Mouse (Mus musculus): Measurements from ENCODE around the gene Ano1. TPM values are rescaled to one million over a fixed set of nuclear protein-coding genes. Genes with fewer than 3 reads are reported as not detected.
A peak's percentile ranks its signal among the peaks of the same experiment; 100 is the strongest.

Gene Ano1
- polyA plus RNA-seq, 1 experiment from 2014 or later = 47.6 TPM

DNA sequence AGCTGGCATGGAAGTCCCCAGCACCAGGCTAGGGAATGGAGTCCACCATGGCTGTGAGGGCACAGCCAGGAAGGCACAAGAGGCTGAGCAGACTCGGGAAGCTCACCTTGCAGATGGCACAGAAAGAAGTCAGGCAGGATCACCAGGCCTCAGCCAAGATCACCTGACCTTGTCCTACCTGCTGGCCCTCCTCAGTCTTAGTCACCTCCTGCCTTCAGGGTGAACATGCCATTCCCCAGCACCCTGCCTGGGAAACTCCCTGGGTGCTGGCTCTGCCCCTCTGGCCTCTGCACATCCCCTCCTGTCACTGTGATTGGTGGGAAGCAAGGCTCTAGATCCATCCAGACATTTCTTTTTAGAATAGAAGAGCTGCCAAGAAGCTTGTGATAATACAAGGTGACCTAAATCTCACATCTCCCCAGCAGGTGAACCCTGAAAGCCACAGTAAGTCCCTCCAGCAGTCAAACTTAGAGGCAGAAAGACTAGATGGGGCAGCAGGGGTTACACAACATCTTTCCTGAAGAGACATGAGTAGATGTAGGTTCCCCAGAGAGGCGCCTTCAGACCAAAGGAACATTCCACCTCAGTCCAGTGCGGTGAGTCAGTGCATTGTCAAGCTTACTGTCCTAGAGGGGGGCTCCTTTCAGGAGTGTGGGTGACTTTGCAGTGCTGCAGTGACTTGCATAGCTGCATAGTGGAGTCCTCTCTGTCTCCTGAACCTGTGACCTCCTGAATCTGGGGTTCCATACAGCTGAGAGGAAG lies 184.7 kb downstream of the Ano1 start:
- Histone ChIP-seq H3K9ac (no peak overlapping the region), H3K27me3 (replicated peaks) (no peaks in the 10 kb centered on the region), H3K4me2 (no peak overlapping the region), H3K9me3 (no peaks in the 10 kb centered on the region), H3K27ac (no peak overlapping the region), H3K36me3 (no peaks in the 10 kb centered on the region), H3K4me1 (no peaks in the 10 kb centered on the region), H3K4me3 (replicated peaks) (no peak overlapping the region)
- no peak for ATAC-seq (ENCODE audit: insufficient read depth, low FRiP score, low read depth)
- 68% methylated on average over 3 of the region's 3 CpGs for WGBS

DNA sequence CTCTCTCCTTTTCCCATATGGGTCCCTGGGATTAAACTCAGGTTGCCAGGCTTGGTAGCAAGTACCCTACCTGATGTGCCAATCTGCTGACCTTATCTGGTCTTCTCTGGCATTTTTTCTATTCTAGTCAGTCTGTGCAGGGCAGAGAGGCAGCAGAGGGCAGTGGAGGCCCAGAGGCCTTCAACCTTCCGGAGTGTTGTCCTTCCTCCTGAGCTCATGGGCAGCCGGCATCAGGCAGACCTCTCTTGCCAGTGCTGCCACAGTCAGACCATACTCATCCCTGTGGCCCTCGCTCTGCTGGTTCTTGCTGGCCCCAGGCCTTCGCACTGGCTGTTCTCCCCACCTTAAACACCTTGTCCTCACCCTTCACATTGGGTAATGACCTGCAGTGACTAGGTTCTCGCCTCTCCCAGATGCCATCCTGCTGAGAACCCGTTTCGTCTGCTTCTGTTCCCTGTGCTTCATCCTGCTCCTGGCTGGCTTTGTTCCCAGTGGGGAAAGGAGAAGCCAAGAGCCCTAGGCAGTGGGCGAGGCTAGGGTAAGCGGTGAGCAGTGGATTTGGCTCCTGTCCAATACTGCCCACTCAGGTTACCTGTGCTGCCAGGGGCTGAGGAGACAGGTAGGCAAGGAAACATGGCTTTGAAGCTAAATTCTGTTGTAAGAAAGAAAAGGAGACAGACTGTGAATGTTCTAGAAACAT lies 188.2 kb downstream of the Ano1 start:
- Histone ChIP-seq H3K4me2 (no peak overlapping the region), H3K4me1 (no peaks in the 10 kb centered on the region), H3K9me3 (no peaks in the 10 kb centered on the region), H3K27me3 (replicated peaks) (no peaks in the 10 kb centered on the region), H3K4me3 (replicated peaks) (no peak overlapping the region), H3K9ac (no peak overlapping the region), H3K27ac (no peak overlapping the region), H3K36me3 (no peaks in the 10 kb centered on the region)
- 48% methylated on average over 9 of the region's 9 CpGs for WGBS
- no peak; the same call in 1 of the 2 replicates for ATAC-seq (ENCODE audit: insufficient read depth, low FRiP score, low read depth)

DNA sequence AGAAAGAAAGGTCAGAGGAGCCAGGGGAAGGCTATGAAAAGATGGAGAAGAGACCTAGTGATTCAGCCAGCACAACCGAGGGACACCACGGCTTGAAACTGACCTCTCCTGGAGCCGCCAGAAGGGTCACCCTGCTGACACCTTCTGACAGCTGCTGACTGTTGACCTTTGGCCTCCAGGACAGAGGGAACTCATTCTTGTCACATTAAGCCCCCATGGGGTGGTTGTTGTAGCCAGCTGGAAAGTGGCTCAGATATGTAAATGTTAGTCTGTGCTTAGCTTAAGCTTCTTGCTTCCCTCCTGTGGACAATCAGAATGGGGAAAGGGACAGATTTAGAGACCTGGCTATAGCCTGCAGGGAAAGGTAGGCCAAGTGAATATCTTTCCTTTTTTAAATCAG lies 189.8 kb downstream of the Ano1 start:
- no peaks in the 10 kb centered on the region for H3K27me3 ChIP-seq (replicated peaks)
- H3K9me3 ChIP-seq = no peaks in the 10 kb centered on the region
- no peaks in the 10 kb centered on the region for H3K36me3 ChIP-seq
- no peak overlapping the region for H3K9ac ChIP-seq
- H3K27ac ChIP-seq = no peak overlapping the region
- H3K4me3 ChIP-seq (replicated peaks) = no peak overlapping the region
- no peak for ATAC-seq (ENCODE audit: insufficient read depth, low FRiP score, low read depth)
- no peaks in the 10 kb centered on the region for H3K4me1 ChIP-seq
- WGBS = 10% methylated on average over 3 of the region's 3 CpGs
- H3K4me2 ChIP-seq = no peak overlapping the region

DNA sequence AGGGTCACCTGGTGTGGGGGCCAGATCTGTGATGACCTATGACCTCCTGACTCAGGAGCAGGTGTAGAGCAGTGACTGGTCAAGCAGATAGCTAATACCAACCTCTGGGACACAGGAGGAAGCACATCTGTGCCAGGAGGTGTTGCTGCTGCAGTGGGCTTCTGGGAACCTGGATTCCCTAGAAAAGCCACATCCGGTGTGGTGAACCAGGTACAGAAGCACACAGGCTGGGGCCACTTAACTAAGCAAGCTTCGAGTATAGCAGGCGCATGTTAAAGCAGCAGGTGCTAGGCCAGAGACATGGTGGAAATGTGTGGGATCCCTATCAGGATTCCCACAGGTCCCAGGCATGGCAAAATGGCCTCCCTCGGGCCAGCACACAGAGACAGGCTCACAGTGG lies 191.2 kb downstream of the Ano1 start:
- 85% methylated on average over 4 of the region's 4 CpGs for WGBS
- no peaks in the 10 kb centered on the region for H3K4me1 ChIP-seq
- ATAC-seq (ENCODE audit: insufficient read depth, low FRiP score, low read depth) = no peak
- H3K9ac ChIP-seq = no peak overlapping the region
- no peak overlapping the region for H3K4me3 ChIP-seq (replicated peaks)
- no peaks in the 10 kb centered on the region for H3K27me3 ChIP-seq (replicated peaks)
- no peak overlapping the region for H3K27ac ChIP-seq
- no peaks in the 10 kb centered on the region for H3K36me3 ChIP-seq
- no peaks in the 10 kb centered on the region for H3K9me3 ChIP-seq
- no peak overlapping the region for H3K4me2 ChIP-seq

DNA sequence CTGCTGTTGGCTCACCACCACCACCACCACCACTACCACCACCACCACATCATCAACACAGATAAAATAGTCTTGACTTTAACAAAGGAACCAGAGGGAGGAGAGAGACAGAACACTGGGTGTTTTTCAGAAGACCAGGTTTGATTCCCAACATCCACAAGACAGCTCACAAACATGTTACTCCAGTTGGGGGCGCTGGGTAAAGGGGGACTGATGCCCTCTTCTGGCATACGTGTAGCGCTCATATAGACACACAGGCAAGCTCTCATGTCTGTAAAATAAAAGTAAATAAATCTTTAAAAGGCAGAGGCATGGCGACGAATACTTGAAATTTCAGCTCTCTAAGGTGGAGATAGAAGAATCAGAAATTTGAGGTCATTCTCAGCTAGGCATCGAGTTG lies 193.2 kb downstream of the Ano1 start:
- H3K4me3 ChIP-seq (replicated peaks) = no peak overlapping the region
- no peak overlapping the region for H3K27ac ChIP-seq
- 51% methylated on average over 6 of the region's 6 CpGs for WGBS
- H3K9me3 ChIP-seq = no peaks in the 10 kb centered on the region
- no peak overlapping the region for H3K4me2 ChIP-seq
- H3K9ac ChIP-seq = no peak overlapping the region
- no peaks in the 10 kb centered on the region; the same call in 1 of the 2 replicates for H3K27me3 ChIP-seq (replicated peaks)
- H3K36me3 ChIP-seq = no peaks in the 10 kb centered on the region
- no peaks in the 10 kb centered on the region for H3K4me1 ChIP-seq
- ATAC-seq (ENCODE audit: insufficient read depth, low FRiP score, low read depth) = no peak

DNA sequence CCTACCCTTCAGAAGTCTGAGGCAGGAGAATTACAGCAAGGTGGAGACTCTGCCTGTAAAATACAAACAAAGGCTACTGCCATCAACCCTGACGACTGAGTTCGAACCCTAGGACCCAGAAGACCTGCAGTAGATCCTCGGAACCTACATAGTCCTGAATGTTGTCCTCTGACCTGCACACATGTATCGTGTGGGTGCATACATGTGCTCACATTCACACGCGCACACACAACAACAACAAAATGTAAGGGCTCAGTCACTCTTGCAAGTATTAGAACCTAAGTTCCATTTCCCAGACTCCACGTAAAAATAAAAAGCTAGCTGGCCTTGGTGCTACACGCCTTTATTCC lies 197.7 kb downstream of the Ano1 start:
- no peaks in the 10 kb centered on the region; the same call in 1 of the 2 replicates for H3K27me3 ChIP-seq (replicated peaks)
- peak overlapping the region; percentile 49; the same call in 1 of the 2 replicates for H3K27ac ChIP-seq
- peaks cover 15% of the 10 kb centered on the region; the same call in 1 of the 2 replicates for H3K36me3 ChIP-seq
- H3K9ac ChIP-seq = peak overlapping the region; percentile 43; the same call in 1 of the 2 replicates
- ATAC-seq (ENCODE audit: insufficient read depth, low FRiP score, low read depth) = no peak
- peak overlapping the region; percentile 93 for H3K4me3 ChIP-seq (replicated peaks)
- H3K4me1 ChIP-seq = peaks cover 11% of the 10 kb centered on the region
- H3K9me3 ChIP-seq = no peaks in the 10 kb centered on the region
- peak overlapping the region; percentile 83 for H3K4me2 ChIP-seq
- WGBS = 27% methylated on average over 8 of the region's 8 CpGs

DNA sequence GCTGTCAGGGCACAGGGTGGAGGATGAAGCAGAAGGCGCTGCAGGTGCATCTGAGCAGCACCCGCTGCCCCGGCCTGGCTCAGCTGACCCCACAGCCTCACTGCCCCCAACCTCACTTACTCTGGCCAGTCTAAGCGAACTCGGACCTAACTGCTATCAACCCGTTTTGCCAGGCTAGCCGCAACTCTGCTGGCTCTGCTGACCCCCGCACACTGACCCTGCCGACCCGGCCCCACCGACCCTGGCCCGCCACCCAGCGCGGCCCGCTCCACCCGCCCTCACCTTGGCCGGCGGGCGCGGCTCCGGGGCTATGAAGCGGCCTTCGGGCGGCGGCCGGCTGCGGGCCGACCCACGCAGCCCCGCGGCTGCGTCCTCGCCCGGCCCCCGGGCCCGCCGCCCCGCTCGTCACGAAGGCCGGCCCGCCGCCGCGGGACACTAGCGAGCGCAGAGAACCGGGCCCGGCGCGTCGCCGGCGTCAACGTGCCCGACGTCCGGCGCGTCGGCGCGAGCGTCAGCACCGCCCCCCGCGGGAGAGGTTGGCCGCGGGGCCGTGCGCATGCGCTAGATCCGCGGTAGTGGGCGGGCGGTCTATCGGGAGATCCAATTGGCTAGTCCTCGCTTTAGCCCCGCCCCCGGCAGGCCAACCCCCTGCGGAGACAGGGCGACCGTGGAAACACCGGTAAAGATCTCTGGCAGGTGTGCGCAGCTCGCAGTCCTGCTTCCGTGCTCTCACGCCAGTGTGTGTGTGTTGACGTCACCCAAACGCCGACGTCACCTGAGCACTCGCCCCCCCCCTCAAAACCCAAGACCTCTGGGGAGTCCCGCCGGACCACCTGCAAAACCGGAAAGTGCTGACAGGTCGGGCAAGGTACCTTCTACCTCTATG lies 198.3 kb downstream of the Ano1 start, which contains the start of gene Ppfia1:
Gene Ppfia1 (minus strand): TSS at position 493 of the 886 bp plus-strand sequence.
- WGBS = under 1% methylated on average over 96 of the region's 97 CpGs

DNA sequence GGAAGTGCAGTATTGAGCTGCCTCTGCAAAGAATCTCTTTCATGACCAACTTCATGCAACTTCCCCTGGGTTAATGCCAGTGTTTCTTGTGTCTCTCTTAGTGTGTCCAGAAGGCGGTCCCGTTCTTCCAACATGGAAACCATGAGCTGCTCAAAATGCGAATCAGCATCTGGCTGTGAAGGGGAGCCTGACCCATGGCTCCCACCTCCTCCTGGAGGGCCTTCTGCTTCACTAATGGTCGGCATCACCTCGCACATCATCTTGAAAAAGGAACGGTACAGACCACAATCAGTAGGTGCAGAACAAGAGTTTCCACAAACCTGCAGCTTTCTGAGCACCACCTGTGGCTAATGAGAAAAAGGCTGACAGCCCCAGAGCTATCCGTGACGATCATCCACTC lies 199.5 kb downstream of the Ano1 start:
- no peaks in the 10 kb centered on the region for H3K9me3 ChIP-seq
- H3K27me3 ChIP-seq (replicated peaks) = no peaks in the 10 kb centered on the region; the same call in 1 of the 2 replicates
- ATAC-seq (ENCODE audit: insufficient read depth, low FRiP score, low read depth) = no peak
- H3K36me3 ChIP-seq = peaks cover 19% of the 10 kb centered on the region; the same call in 1 of the 2 replicates
- no peak overlapping the region; the same call in 1 of the 2 replicates for H3K4me3 ChIP-seq (replicated peaks)
- no peak overlapping the region for H3K27ac ChIP-seq
- peak overlapping the region; percentile 75 for H3K4me2 ChIP-seq
- H3K4me1 ChIP-seq = peaks cover 11% of the 10 kb centered on the region
- 83% methylated on average over 8 of the region's 8 CpGs for WGBS
- peak overlapping the region; percentile 90 for H3K9ac ChIP-seq

More for the DNA sequence above, 198.3 kb downstream of the Ano1 start, which contains the start of gene Ppfia1:
- H3K36me3 ChIP-seq = peaks cover 19% of the 10 kb centered on the region; the same call in 1 of the 2 replicates
- H3K27ac ChIP-seq = peak within 1 kb of the TSS; percentile 49; the same call in 1 of the 2 replicates
- H3K9ac ChIP-seq = peak within 1 kb of the TSS; percentile 90
- peak within 1 kb of the TSS; percentile 83 for H3K4me2 ChIP-seq
- ATAC-seq (ENCODE audit: insufficient read depth, low FRiP score, low read depth) = peak; percentile 95
- peaks cover 11% of the 10 kb centered on the region for H3K4me1 ChIP-seq
- H3K9me3 ChIP-seq = no peaks in the 10 kb centered on the region
- no peaks in the 10 kb centered on the region; the same call in 1 of the 2 replicates for H3K27me3 ChIP-seq (replicated peaks)
- H3K4me3 ChIP-seq (replicated peaks) = peak within 1 kb of the TSS; percentile 93

DNA sequence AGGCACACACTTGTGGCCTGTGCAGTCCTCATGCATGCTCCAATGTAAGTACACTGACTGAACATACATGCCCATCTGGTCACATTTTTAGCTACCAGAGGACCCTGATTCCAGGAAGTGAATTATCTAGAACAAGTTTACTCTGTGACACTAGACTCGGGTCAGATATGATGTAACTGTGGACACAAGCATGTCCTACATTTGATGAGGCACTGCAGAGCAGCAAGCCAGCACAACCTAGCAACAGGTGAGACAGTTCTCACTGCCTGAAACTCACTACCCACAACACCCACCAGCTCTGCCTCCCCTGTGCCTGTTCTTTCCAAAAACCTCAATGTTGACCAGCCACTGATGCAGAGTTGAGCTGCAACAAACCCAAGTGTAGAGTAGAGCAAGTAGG lies 201.0 kb downstream of the Ano1 start:
- WGBS = 45% methylated on average over 1 of the region's 1 CpGs
- peaks cover 22% of the 10 kb centered on the region; the same call in 1 of the 2 replicates for H3K36me3 ChIP-seq
- no peak overlapping the region for H3K27ac ChIP-seq
- no peaks in the 10 kb centered on the region for H3K9me3 ChIP-seq
- H3K9ac ChIP-seq = no peak overlapping the region
- H3K4me1 ChIP-seq = peaks cover 11% of the 10 kb centered on the region
- ATAC-seq (ENCODE audit: insufficient read depth, low FRiP score, low read depth) = no peak
- no peaks in the 10 kb centered on the region; the same call in 1 of the 2 replicates for H3K27me3 ChIP-seq (replicated peaks)
- no peak overlapping the region for H3K4me2 ChIP-seq
- no peak overlapping the region for H3K4me3 ChIP-seq (replicated peaks)

DNA sequence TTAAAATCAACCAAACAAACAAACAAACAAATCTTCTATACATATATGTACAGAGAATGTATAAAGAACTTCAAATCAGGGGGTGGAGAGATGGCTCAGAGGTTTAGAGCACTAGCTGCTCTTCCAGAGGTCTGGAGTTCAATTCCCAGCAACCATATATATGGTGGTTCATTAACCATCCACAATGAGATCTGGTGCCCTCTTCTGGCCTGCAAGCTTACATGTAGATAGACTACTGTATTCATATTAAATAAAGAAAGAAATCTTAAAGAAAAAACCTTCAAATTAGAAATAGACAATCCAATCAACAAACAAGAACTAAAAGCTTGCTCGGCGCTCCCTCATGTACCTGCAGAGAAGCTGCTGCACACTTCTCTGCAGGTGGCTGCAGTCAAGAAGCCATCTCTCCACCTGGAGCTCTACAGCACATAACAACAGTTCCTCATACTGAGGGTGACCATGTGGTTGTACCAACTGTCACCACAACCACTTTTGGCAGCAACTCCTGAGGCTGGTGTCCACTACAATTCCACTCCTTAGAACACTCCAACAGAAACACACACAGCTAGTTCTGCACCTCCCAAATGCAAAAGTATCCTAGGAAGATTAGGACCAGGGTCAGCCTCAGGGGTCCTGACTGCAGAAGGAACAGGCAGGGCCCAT lies 201.7 kb downstream of the Ano1 start:
- Histone ChIP-seq H3K4me1 (peaks cover 11% of the 10 kb centered on the region), H3K36me3 (peaks cover 22% of the 10 kb centered on the region; the same call in 1 of the 2 replicates), H3K4me2 (no peak overlapping the region), H3K27ac (no peak overlapping the region), H3K9ac (no peak overlapping the region), H3K4me3 (replicated peaks) (no peak overlapping the region), H3K9me3 (no peaks in the 10 kb centered on the region), H3K27me3 (replicated peaks) (no peaks in the 10 kb centered on the region; the same call in 1 of the 2 replicates)
- WGBS = 94% methylated on average over 2 of the region's 2 CpGs
- no peak for ATAC-seq (ENCODE audit: insufficient read depth, low FRiP score, low read depth)

DNA sequence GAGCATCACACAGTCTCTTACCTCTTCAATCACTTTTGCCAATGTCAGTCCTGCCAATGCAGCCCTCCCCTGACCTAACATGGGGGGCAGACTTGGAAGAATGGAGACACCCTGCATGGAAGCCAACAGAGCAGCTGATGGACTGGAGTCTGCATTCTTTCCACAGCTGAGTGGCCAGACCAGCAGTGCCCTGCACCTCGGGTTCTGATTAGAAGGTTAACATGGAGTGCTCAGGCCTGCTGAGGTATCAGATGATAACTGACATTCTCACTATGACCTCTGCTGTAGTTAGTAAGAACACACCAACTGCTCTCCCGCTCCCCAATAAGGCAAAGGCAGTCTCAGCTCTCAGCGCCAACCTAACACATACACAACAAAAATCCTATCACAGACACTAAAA lies 206.5 kb downstream of the Ano1 start:
- no peak overlapping the region for H3K4me2 ChIP-seq
- no peak overlapping the region for H3K4me3 ChIP-seq (replicated peaks)
- H3K4me1 ChIP-seq = no peaks in the 10 kb centered on the region
- WGBS = 93% methylated on average over 3 of the region's 3 CpGs
- no peaks in the 10 kb centered on the region for H3K9me3 ChIP-seq
- H3K9ac ChIP-seq = no peak overlapping the region
- H3K36me3 ChIP-seq = peaks cover 13% of the 10 kb centered on the region; the same call in 1 of the 2 replicates
- H3K27ac ChIP-seq = no peak overlapping the region
- ATAC-seq (ENCODE audit: insufficient read depth, low FRiP score, low read depth) = no peak
- H3K27me3 ChIP-seq (replicated peaks) = no peaks in the 10 kb centered on the region

Measured in stomach, embryonic 15.5 days (tissue).